Mouse (Mus musculus) macrophage (primary cell): Measurements from ENCODE around the gene Dusp18. TPM values are rescaled to one million over a fixed set of nuclear protein-coding genes. Genes with fewer than 3 reads are reported as not detected.

ENCODE experiments used
- H3K27ac ChIP-seq: fragments of 350-480 bp; formaldehyde crosslinking; 2 replicates; pipeline ENCODE4 v1.9.0; 2021
- H3K36me3 ChIP-seq: fragments of 350-480 bp; formaldehyde crosslinking; 2 replicates; pipeline ENCODE4 v1.9.0; 2021; ENCODE audit errors: inconsistent target
- H3K4me3 ChIP-seq: fragments of 350-480 bp; formaldehyde crosslinking; 2 replicates; pipeline ENCODE4 v1.9.0; 2021; ENCODE audit errors: inconsistent target
- H3K79me2 ChIP-seq: fragments of 350-480 bp; formaldehyde crosslinking; 2 replicates; pipeline ENCODE4 v1.9.0; 2021; ENCODE audit errors: inconsistent target
- WGBS: methylation state at CpG from one replicate; pipeline ENCODE4 v1.1.7; 2026; ENCODE audit warnings: inconsistent platforms; ENCODE audit not compliant: missing documents; 5-methylcytosine and 5-hydroxymethylcytosine counted together
- polyA plus RNA-seq: library from polyadenylated mRNA; stranded (reverse); fragments of 250-400 nt; gene quantifications from 3 replicates; pipeline ENCODE4 v1.2.4, GENCODE M21; 2018; ENCODE audit warnings: inconsistent platforms

The Dusp18 gene
- polyA plus RNA-seq, 1 experiment from 2014 or later, result 1.5 TPM

GRCm38 (mm10) chr11:3925916-3926315 lies 30.9 kb downstream of the Dusp18 start:
- Histone ChIP-seq H3K36me3 (peaks cover 50% of the 10 kb centered on the region), H3K79me2 (peaks cover 10% of the 10 kb centered on the region; the same call in 1 of the 2 replicates), H3K27ac (no peak overlapping the region), H3K4me3 (no peak overlapping the region)
- WGBS, result 93% methylated on average over 6 of the region's 10 CpGs

GRCm38 (mm10) chr11:3930019-3930418 lies 35.0 kb downstream of the Dusp18 start:
- Histone ChIP-seq H3K4me3 (no peak overlapping the region), H3K79me2 (peaks cover 10% of the 10 kb centered on the region; the same call in 1 of the 2 replicates), H3K36me3 (peaks cover 23% of the 10 kb centered on the region), H3K27ac (no peak overlapping the region)
- 9% methylated on average over 4 of the region's 4 CpGs for WGBS

GRCm38 (mm10) chr11:3930931-3931330 lies 35.9 kb downstream of the Dusp18 start:
- H3K36me3 ChIP-seq, result peaks cover 18% of the 10 kb centered on the region
- H3K27ac ChIP-seq, result peak overlapping the region; percentile 42
- H3K4me3 ChIP-seq, result peak overlapping the region; percentile 57
- 86% methylated on average over 6 of the region's 6 CpGs for WGBS
- H3K79me2 ChIP-seq, result peaks cover 10% of the 10 kb centered on the region; the same call in 1 of the 2 replicates

- under 1% methylated on average over 15 of the region's 26 CpGs for WGBS
- H3K36me3 ChIP-seq, result peaks cover 11% of the 10 kb centered on the region
- peak within 1 kb of the TSS; percentile 42 for H3K27ac ChIP-seq
- peaks cover 10% of the 10 kb centered on the region; the same call in 1 of the 2 replicates for H3K79me2 ChIP-seq
- H3K4me3 ChIP-seq, result peak within 1 kb of the TSS; percentile 57
Observed at GRCm38 (mm10) chr11:3931511-3932211, 36.6 kb downstream of the Dusp18 start, which contains the start of gene Tcn2. Tcn2 (minus strand) TSS chr11:3932159.

DNA sequence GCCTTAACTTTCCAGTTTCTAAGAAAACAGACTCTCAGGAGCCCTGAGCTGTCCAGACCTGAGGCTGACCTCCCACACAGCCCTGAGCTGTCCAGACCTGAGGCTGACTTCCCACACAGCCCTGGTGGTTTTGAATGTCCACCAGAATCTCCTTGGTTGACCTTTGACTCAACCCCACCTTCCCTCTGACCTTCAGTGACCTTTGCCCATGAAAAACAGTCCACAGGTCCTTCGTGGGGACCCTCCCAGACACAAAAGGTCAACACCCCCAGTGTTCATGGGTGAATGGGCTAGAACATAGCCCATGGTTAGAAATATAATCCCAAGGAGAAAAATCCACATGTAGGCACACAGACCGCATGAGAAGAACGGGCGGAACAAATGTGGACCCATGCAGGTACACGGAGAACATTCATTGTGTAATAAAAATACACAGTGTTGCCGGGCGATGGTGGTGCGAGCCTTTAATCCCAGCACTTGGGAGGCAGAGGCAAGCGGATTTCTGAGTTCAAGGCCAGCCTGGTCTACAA lies 38.8 kb downstream of the Dusp18 start:
- H3K4me3 ChIP-seq, result no peak overlapping the region
- H3K79me2 ChIP-seq, result peaks cover 9% of the 10 kb centered on the region; the same call in 1 of the 2 replicates
- 97% methylated on average over 8 of the region's 9 CpGs for WGBS
- H3K27ac ChIP-seq, result no peak overlapping the region
- H3K36me3 ChIP-seq, result no peaks in the 10 kb centered on the region

DNA sequence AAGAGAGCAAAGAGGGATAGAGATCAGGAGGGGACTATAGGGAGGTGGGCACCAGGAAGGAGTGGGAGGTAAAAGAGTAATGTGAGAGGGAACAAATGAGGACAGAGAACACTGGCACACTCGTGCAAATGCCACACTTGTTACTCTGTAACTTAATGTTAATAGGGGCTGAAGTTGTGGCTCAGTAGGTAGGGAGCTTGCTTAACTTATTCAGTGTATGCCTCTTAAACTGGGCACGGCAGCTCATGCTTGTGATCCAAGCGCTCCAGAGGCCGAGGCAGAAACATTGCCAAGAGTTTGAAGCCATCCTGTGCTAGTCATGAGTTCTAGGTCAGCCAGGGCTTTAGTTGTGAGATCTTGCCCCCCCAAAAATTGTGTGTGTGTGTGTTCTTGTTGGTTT lies 40.1 kb downstream of the Dusp18 start:
- Histone ChIP-seq H3K27ac (no peak overlapping the region), H3K36me3 (no peaks in the 10 kb centered on the region), H3K79me2 (no peaks in the 10 kb centered on the region), H3K4me3 (no peak overlapping the region)
- WGBS, result 77% methylated on average over 4 of the region's 4 CpGs

DNA sequence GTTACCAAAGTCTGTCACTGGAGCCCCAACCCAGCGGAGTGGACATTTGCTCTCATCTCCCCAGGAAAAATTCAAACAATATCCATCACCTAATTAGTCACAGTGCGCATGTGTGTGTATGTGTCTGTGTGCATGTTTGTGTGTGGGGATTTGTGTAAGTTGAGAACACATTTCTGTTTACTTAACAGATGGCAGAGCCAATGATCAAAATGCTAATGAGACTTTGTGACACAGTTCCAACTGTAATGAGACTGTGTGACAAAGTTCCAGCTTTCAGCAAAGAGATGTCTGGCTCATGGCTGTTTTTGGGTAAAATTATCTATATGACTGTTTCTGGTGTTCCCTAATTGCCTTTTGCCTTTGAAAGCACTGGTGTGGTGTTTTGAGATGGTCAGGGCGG lies 41.3 kb downstream of the Dusp18 start:
- H3K4me3 ChIP-seq, result no peak overlapping the region
- WGBS, result 95% methylated on average over 3 of the region's 3 CpGs
- no peaks in the 10 kb centered on the region for H3K79me2 ChIP-seq
- no peaks in the 10 kb centered on the region for H3K36me3 ChIP-seq
- no peak overlapping the region for H3K27ac ChIP-seq

DNA sequence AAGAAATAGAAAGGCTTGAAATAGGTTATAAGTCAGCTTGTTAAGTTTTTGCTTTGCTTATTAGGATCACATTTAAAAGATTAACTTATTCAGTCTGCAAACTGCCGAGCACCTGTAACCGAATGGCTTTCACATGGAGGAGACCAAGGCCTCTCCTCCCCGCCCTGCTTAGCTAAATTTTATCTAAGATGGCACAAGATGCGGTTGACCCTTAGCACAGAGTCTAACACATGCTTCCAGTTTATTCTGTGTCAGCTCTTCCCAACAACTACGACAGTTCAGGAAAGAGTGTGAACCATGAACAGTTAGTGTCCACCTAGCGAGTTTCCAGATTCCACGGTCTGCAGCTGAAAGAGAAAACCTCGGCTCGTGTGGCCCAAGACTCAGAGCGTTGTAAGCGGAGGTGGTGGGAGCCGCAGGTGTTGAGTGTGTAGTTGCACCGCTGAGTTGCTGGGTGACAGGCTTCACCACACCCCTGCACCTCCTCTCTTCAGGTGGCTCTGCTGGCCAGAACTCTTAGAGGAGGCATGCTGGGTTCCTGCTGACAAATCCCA lies 42.4 kb downstream of the Dusp18 start:
- WGBS, result 94% methylated on average over 13 of the region's 13 CpGs
- Histone ChIP-seq H3K36me3 (no peaks in the 10 kb centered on the region), H3K79me2 (no peaks in the 10 kb centered on the region), H3K4me3 (no peak overlapping the region), H3K27ac (no peak overlapping the region)

DNA sequence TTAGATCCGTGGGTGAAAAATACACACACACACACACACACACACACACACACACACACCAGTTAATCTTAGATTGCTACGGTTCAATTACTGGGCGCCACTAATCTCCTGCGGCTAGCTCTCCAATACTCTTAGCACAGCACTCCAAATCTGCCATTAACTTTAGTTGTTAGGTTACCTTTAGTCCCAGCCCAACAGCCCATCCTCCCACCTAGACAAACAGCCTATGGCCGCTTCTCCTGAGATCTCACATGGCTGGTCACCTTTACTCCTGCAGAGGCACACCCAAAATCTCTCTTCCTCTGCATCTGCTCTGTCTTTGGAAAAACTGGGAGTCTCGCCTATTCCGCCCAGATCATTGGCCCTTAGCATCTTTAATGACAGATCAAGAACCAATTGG lies 46.3 kb downstream of the Dusp18 start:
- no peak overlapping the region for H3K4me3 ChIP-seq
- H3K36me3 ChIP-seq, result no peaks in the 10 kb centered on the region
- WGBS, result 96% methylated on average over 7 of the region's 7 CpGs
- no peak overlapping the region for H3K27ac ChIP-seq
- no peaks in the 10 kb centered on the region for H3K79me2 ChIP-seq

DNA sequence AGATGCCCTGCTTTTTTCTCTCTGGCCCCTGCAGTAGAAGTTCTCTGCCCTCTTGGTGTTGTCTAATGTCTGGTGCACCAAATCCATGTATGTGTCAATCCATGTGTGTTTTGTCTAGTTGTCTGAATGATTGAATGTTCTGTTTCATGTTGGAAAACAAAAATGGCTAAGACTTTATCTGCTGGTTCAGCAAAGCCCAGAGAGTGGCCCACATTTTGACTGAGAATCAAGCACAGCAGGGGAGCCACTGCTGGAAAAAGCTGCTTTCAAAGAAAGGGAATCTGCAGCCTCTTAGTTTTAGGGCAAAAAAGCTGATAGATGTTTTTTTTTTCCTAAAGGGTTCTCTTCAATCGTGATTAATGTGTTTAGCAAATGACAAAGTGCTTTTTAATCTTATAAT lies 51.3 kb downstream of the Dusp18 start:
- Histone ChIP-seq H3K4me3 (no peak overlapping the region), H3K79me2 (no peaks in the 10 kb centered on the region), H3K36me3 (no peaks in the 10 kb centered on the region), H3K27ac (no peak overlapping the region)
- WGBS, result 40% methylated on average over 1 of the region's 1 CpGs

Other genes with a start within 250 kb of the Dusp18 start
- 15.7 to 23.7 TPM (median 23.7 TPM) in 3 replicates for gene Morc2a, start 246.0 kb upstream of the Dusp18 start, polyA plus RNA-seq
- gene Osbp2, start 31.3 kb upstream of the Dusp18 start, polyA plus RNA-seq, result 11.1 to 28.2 TPM (median 13.4 TPM) in 3 replicates
- 0.23 to 0.27 TPM (median 0.26 TPM) in 3 replicates for gene 4921536K21Rik, start 142 bp upstream of the Dusp18 start, polyA plus RNA-seq
- 7.6 to 21.0 TPM (median 11.5 TPM) in 3 replicates for gene Slc35e4, start 19.4 kb downstream of the Dusp18 start, polyA plus RNA-seq
- gene Tcn2, start 36.9 kb downstream of the Dusp18 start, polyA plus RNA-seq, result 146 to 274 TPM (median 178 TPM) in 3 replicates
- gene Pes1, start 68.7 kb downstream of the Dusp18 start, polyA plus RNA-seq, result 48.4 to 113 TPM (median 80.4 TPM) in 3 replicates
- not detected in 3 replicates for gene 4930556J24Rik, start 81.5 kb downstream of the Dusp18 start, polyA plus RNA-seq
- gene Gal3st1, start 88.4 kb downstream of the Dusp18 start, polyA plus RNA-seq, result not detected in 3 replicates
- gene Sec14l4, start 136.2 kb downstream of the Dusp18 start, polyA plus RNA-seq, result not detected in 3 replicates
- not detected in 3 replicates for gene Sec14l3, start 169.6 kb downstream of the Dusp18 start, polyA plus RNA-seq
- 1.4 to 1.6 TPM (median 1.5 TPM) in 3 replicates for gene Mtfp1, start 200.2 kb downstream of the Dusp18 start, polyA plus RNA-seq
- 0.12 to 0.22 TPM (median 0.15 TPM) in 3 replicates for gene Sec14l2, start 228.2 kb downstream of the Dusp18 start, polyA plus RNA-seq
- 7.0 to 14.0 TPM (median 11.5 TPM) in 3 replicates for gene Rnf215, start 240.0 kb downstream of the Dusp18 start, polyA plus RNA-seq